Mouse (Mus musculus): ENCODE measurements around the gene Cd70. TPM values are rescaled to one million over a fixed set of nuclear protein-coding genes. Genes with fewer than 3 reads are reported as not detected.

Gene Cd70
- 0.28 TPM in 1 of 2 replicates, not detected in the other for polyA plus RNA-seq (2015; fragmentation: Nextera tagmentation; extraction: Ambion mirVana)

GRCm38 (mm10) chr17:57148994-57149803 is at the start of gene Cd70:
Gene Cd70 (minus strand): TSS chr17:57149777.
- Histone ChIP-seq H3K36me3 (ENCODE audit: insufficient read depth, low read length) (no peaks in the 10 kb centered on the region), H3K9me3 (replicated peaks; ENCODE audit: low read length) (no peaks in the 10 kb centered on the region), H3K9ac (ENCODE audit: low read depth, low read length) (peak within 1 kb of the TSS; percentile 50; the same call in 1 of the 2 replicates), H3K27me3 (ENCODE audit: insufficient read depth, low read length) (peaks cover 16% of the 10 kb centered on the region; the same call in 1 of the 2 replicates), H3K4me3 (replicated peaks; ENCODE audit: low read depth, low read length) (peak within 1 kb of the TSS; percentile 24), H3K27ac (no peak within 1 kb of the TSS), H3K4me2 (ENCODE audit: low read length) (peak within 1 kb of the TSS; percentile 62), H3K4me1 (replicated peaks; ENCODE audit: insufficient read depth, low read length) (0 out of 2 replicates have a peak, but pooled peaks cover 3% of the 10 kb centered on the region)
- peak; percentile 8 for DNase-seq (ENCODE audit: low spot score)
- ATAC-seq (replicated peaks; ENCODE audit: low FRiP score, low read depth) = peak; percentile 64; the same call in 1 of the 2 replicates
- TF ChIP-seq CTCF (IDR thresholded peaks at IDR 0.05; ENCODE audit: low read depth) = no peak
- 3% methylated on average over 39 of the region's 39 CpGs for WGBS

GRCm38 (mm10) chr17:57198252-57198651 is 48.7 kb upstream of the Cd70 start:
- no peak overlapping the region for H3K4me2 ChIP-seq (ENCODE audit: low read length)

GRCm38 (mm10) chr17:57195326-57196010 is 45.9 kb upstream of the Cd70 start:
- Histone ChIP-seq H3K9me3 (replicated peaks; ENCODE audit: low read length) (no peaks in the 10 kb centered on the region), H3K27ac (no peak overlapping the region), H3K4me3 (replicated peaks; ENCODE audit: low read depth, low read length) (no peak overlapping the region), H3K36me3 (ENCODE audit: insufficient read depth, low read length) (no peaks in the 10 kb centered on the region), H3K4me1 (replicated peaks; ENCODE audit: insufficient read depth, low read length) (no peaks in the 10 kb centered on the region), H3K27me3 (ENCODE audit: insufficient read depth, low read length) (no peaks in the 10 kb centered on the region), H3K4me2 (ENCODE audit: low read length) (no peak overlapping the region), H3K9ac (ENCODE audit: low read depth, low read length) (no peak overlapping the region)
- ATAC-seq (replicated peaks; ENCODE audit: low FRiP score, low read depth) (no peak), DNase-seq (ENCODE audit: low spot score) (no peak)
- 82% methylated on average over 8 of the region's 8 CpGs for WGBS
- TF ChIP-seq CTCF (IDR thresholded peaks at IDR 0.05; ENCODE audit: low read depth) = no peak

More at GRCm38 (mm10) chr17:57198252-57198651, 48.7 kb upstream of the Cd70 start:
- Histone ChIP-seq H3K4me1 (replicated peaks; ENCODE audit: insufficient read depth, low read length) (no peaks in the 10 kb centered on the region), H3K36me3 (ENCODE audit: insufficient read depth, low read length) (no peaks in the 10 kb centered on the region), H3K4me3 (replicated peaks; ENCODE audit: low read depth, low read length) (no peak overlapping the region), H3K9ac (ENCODE audit: low read depth, low read length) (no peak overlapping the region), H3K27ac (no peak overlapping the region), H3K27me3 (ENCODE audit: insufficient read depth, low read length) (no peaks in the 10 kb centered on the region), H3K9me3 (replicated peaks; ENCODE audit: low read length) (no peaks in the 10 kb centered on the region)
- no peak for TF ChIP-seq CTCF (IDR thresholded peaks at IDR 0.05; ENCODE audit: low read depth)
- ATAC-seq (replicated peaks; ENCODE audit: low FRiP score, low read depth) (no peak), DNase-seq (ENCODE audit: low spot score) (no peak)
- 80% methylated on average over 3 of the region's 3 CpGs for WGBS

- Histone ChIP-seq H3K4me2 (ENCODE audit: low read length) (no peak overlapping the region), H3K27me3 (ENCODE audit: insufficient read depth, low read length) (no peaks in the 10 kb centered on the region), H3K36me3 (ENCODE audit: insufficient read depth, low read length) (no peaks in the 10 kb centered on the region), H3K9ac (ENCODE audit: low read depth, low read length) (no peak overlapping the region), H3K4me3 (replicated peaks; ENCODE audit: low read depth, low read length) (no peak overlapping the region), H3K27ac (no peak overlapping the region), H3K9me3 (replicated peaks; ENCODE audit: low read length) (no peaks in the 10 kb centered on the region), H3K4me1 (replicated peaks; ENCODE audit: insufficient read depth, low read length) (no peaks in the 10 kb centered on the region)
- DNase-seq (ENCODE audit: low spot score) = no peak
- ATAC-seq (replicated peaks; ENCODE audit: low FRiP score, low read depth) = no peak
- TF ChIP-seq CTCF (IDR thresholded peaks at IDR 0.05; ENCODE audit: low read depth) = no peak
- WGBS = 81% methylated on average over 3 of the region's 3 CpGs
Observed at GRCm38 (mm10) chr17:57194771-57195170, 45.2 kb upstream of the Cd70 start.

DNA sequence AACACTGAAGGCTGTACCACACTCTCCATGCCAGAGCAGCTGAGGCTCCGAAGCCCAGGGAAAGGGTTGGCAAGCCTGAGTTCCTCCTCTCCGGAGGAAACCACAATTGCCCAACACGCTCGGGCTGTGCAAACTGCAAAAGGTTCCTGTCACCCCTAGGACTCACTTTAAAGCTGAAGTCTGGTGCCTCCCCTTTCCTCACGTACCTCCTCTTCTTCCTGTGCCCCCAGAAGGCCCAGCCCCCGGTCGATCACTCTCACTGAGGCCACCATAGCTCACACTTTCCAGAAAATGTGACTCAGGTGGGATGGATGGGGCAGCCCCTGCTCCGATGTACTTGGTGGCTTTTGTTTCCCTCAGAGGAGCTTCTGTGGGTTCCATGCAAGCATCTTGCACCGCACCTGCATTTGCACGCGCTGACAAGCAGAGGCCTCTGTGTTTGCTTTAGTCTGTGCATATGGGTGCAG is 44.5 kb upstream of the Cd70 start, which contains the start of gene Tnfsf14:
Tnfsf14 (minus strand) TSS at position 137 of the 467 bp plus-strand sequence.
- ATAC-seq (replicated peaks; ENCODE audit: low FRiP score, low read depth) (no peak), DNase-seq (ENCODE audit: low spot score) (no peak)
- no peaks in the 10 kb centered on the region for H3K4me1 ChIP-seq (replicated peaks; ENCODE audit: insufficient read depth, low read length)
- H3K36me3 ChIP-seq (ENCODE audit: insufficient read depth, low read length) = no peaks in the 10 kb centered on the region
- no peak within 1 kb of the TSS for H3K9ac ChIP-seq (ENCODE audit: low read depth, low read length)
- TF ChIP-seq CTCF (IDR thresholded peaks at IDR 0.05; ENCODE audit: low read depth) = no peak
- no peak within 1 kb of the TSS for H3K27ac ChIP-seq
- no peaks in the 10 kb centered on the region for H3K27me3 ChIP-seq (ENCODE audit: insufficient read depth, low read length)
- 71% methylated on average over 11 of the region's 11 CpGs for WGBS
- H3K9me3 ChIP-seq (replicated peaks; ENCODE audit: low read length) = no peaks in the 10 kb centered on the region
- H3K4me3 ChIP-seq (replicated peaks; ENCODE audit: low read depth, low read length) = no peak within 1 kb of the TSS
- H3K4me2 ChIP-seq (ENCODE audit: low read length) = no peak within 1 kb of the TSS

DNA sequence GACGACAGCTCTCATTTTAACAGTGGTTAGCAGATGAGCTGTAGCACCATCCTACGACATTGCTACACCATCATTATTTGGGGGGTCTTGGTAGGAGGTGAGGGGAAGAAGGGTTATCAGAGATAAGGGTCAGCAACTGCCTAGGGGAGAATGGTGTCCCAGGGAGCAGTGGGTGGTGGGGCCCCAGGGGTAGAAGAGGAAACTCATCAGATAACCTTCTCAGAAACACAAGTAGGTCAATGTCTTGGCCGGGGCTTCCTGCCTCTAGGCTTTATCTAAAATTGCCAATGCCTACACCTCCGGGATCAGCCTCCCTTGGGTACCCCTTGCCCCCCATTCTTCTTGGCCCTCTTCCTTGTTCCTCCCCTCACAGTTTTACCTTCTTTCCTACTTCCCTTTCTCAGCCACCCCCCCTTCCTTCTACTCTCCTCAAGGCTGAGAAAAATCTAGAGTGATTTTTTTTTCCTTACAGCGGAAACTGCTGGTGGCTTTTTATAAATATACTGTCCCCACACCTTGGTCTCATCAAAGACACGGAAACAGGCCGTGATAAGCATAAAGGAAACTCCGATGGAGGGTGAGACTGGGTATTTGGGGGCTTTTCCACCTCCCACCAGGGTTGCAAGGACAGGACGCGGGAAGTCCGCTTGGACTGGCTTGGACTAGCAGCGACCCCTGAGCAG is 39.1 kb upstream of the Cd70 start:
- Histone ChIP-seq H3K36me3 (ENCODE audit: insufficient read depth, low read length) (no peaks in the 10 kb centered on the region), H3K9me3 (replicated peaks; ENCODE audit: low read length) (no peaks in the 10 kb centered on the region), H3K4me1 (replicated peaks; ENCODE audit: insufficient read depth, low read length) (no peaks in the 10 kb centered on the region), H3K4me3 (replicated peaks; ENCODE audit: low read depth, low read length) (no peak overlapping the region), H3K27me3 (ENCODE audit: insufficient read depth, low read length) (no peaks in the 10 kb centered on the region), H3K9ac (ENCODE audit: low read depth, low read length) (no peak overlapping the region), H3K4me2 (ENCODE audit: low read length) (no peak overlapping the region), H3K27ac (no peak overlapping the region)
- WGBS = 79% methylated on average over 12 of the region's 12 CpGs
- DNase-seq (ENCODE audit: low spot score) = no peak
- TF ChIP-seq CTCF (IDR thresholded peaks at IDR 0.05; ENCODE audit: low read depth) = no peak
- ATAC-seq (replicated peaks; ENCODE audit: low FRiP score, low read depth) = no peak
